ENCODE assay signal across 17 mouse cellular contexts in the genomic region with DNA sequence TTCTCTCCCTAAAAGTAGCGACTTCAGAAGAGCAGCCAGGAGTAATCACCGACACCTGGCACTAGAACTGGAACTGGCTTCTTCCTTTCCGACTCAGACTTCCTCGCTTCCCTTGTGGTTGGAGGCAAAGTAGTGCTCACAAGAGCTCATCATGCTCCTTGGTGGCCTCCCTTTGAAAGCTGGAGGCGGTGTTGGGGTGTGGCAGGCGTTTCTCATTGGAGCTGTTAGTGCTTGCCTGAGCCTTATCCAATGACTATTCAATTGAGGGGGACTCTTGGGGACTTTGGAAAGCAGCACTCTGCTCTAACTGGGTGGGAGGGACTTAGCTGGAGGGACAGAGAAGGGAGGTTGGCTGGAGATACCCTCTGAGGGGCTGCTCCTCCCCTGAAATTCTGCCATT. TPM values are rescaled to one million over a fixed set of nuclear protein-coding genes. Genes with fewer than 3 reads are reported as not detected.
DNase-seq lines count a peak whose midpoint lies in the region; ATAC-seq and TF ChIP-seq lines count a peak whose summit lies in the region.
"Had no signal": no experiment of that assay in that cellular context is flagged by ENCODE, and none has a peak within 500 bp of the region (broad histone marks: within the 10 kb centered on the region; RNA-seq: fewer than 3 reads in every experiment).

No protein-coding gene starts in this region.

- H3K27ac ChIP-seq in hindbrain, embryonic 10.5 days = 0 out of 2 replicates have a peak overlapping the region, but pooled peaks have one; percentile 16
- H3K27ac ChIP-seq in hindbrain, postnatal 0 days = no peak overlapping the region
- peak overlapping the region; percentile 83 for H3K27ac ChIP-seq in intestine, postnatal 0 days (ENCODE audit: low read depth, low read length)
- H3K27ac ChIP-seq: embryonic facial prominence, embryonic 12.5 days; limb, embryonic 13.5 days; macrophage had no signal

- H3K36me3 ChIP-seq in hindbrain, embryonic 10.5 days = no peaks in the 10 kb centered on the region
- no peaks in the 10 kb centered on the region for H3K36me3 ChIP-seq in hindbrain, postnatal 0 days (ENCODE audit: insufficient read depth, low read length)
- no peaks in the 10 kb centered on the region for H3K36me3 ChIP-seq in intestine, postnatal 0 days (ENCODE audit: control insufficient read depth, insufficient read depth)
- H3K36me3 ChIP-seq: embryonic facial prominence, embryonic 12.5 days; forebrain, embryonic 10.5 days; limb, embryonic 13.5 days had no signal

- H3K4me1 ChIP-seq in hindbrain, embryonic 10.5 days (replicated peaks) = peaks cover 10% of the 10 kb centered on the region; the same call in 1 of the 2 replicates
- no peaks in the 10 kb centered on the region for H3K4me1 ChIP-seq in hindbrain, postnatal 0 days (ENCODE audit: insufficient read depth, low read length)
- 0 out of 2 replicates have a peak, but pooled peaks cover 8% of the 10 kb centered on the region for H3K4me1 ChIP-seq in intestine, postnatal 0 days (replicated peaks; ENCODE audit: control insufficient read depth, insufficient read depth, low read length)
- H3K4me1 ChIP-seq: embryonic facial prominence, embryonic 12.5 days had no signal

- H3K4me3 ChIP-seq in hindbrain, embryonic 10.5 days = no peak overlapping the region
- H3K4me3 ChIP-seq in hindbrain, postnatal 0 days (ENCODE audit: low read length) = no peak overlapping the region
- no peak overlapping the region for H3K4me3 ChIP-seq in intestine, postnatal 0 days (ENCODE audit: low read depth, low read length)
- H3K4me3 ChIP-seq: embryonic facial prominence, embryonic 12.5 days; forebrain, embryonic 10.5 days; limb, embryonic 13.5 days had no signal

- 51% methylated on average over 6 of the region's 6 CpGs for whole genome bisulfite sequencing in hindbrain, embryonic 10.5 days
- 60% methylated on average over 6 of the region's 6 CpGs for WGBS in hindbrain, postnatal 0 days
- 25% methylated on average over 6 of the region's 6 CpGs for WGBS in intestine, postnatal 0 days

- intact Hi-C loops in left cerebral cortex, postnatal 4 days (cut with DNase I) = no loop called here

- no peak overlapping the region for H3K4me2 ChIP-seq in hindbrain, postnatal 0 days (ENCODE audit: low read depth, low read length)
- no peak overlapping the region for H3K4me2 ChIP-seq in intestine, postnatal 0 days (replicated peaks; ENCODE audit: low read depth)
- H3K4me2 ChIP-seq: embryonic facial prominence, embryonic 12.5 days; limb, embryonic 13.5 days had no signal

- no peaks in the 10 kb centered on the region for H3K9me3 ChIP-seq in hindbrain, embryonic 10.5 days
- H3K9me3 ChIP-seq in hindbrain, postnatal 0 days (ENCODE audit: low read length) = no peaks in the 10 kb centered on the region
- no peaks in the 10 kb centered on the region for H3K9me3 ChIP-seq in intestine, postnatal 0 days (ENCODE audit: control insufficient read depth)
- H3K9me3 ChIP-seq: embryonic facial prominence, embryonic 12.5 days; forebrain, embryonic 10.5 days had no signal

- no peak for DNase-seq in hindbrain, embryonic 10.5 days (ENCODE audit: low spot score)
- DNase-seq in hindbrain, postnatal 0 days (ENCODE audit: low spot score) = no peak
- DNase-seq in MEL-GATA-1-ER (ENCODE audit: extremely low read depth, low read depth) = peak; percentile 15
- DNase-seq in adrenal gland, postnatal 4 days (ENCODE audit: low spot score in 2 of 2) = no peak
- no peak for DNase-seq in left cerebral cortex, postnatal 4 days
- DNase-seq in ovary, postnatal 36 days (ENCODE audit: low spot score) = no peak
- DNase-seq: cerebellum, adult 18-20 months; heart, postnatal 36 days; kidney, adult 11 months; thymus, adult 18-20 months had no signal

- H3K27me3 ChIP-seq in hindbrain, embryonic 10.5 days (ENCODE audit: insufficient read depth, poor library complexity, severe bottlenecking) = no peaks in the 10 kb centered on the region; the same call in 1 of the 2 replicates
- H3K27me3 ChIP-seq in hindbrain, postnatal 0 days (ENCODE audit: insufficient read depth, low read length) = no peaks in the 10 kb centered on the region
- no peaks in the 10 kb centered on the region for H3K27me3 ChIP-seq in intestine, postnatal 0 days (replicated peaks; ENCODE audit: control insufficient read depth, insufficient read depth, low read length)
- H3K27me3 ChIP-seq: embryonic facial prominence, embryonic 12.5 days; limb, embryonic 13.5 days had no signal

- H3K9ac ChIP-seq in hindbrain, postnatal 0 days (replicated peaks; ENCODE audit: low read length) = no peak overlapping the region
- H3K9ac ChIP-seq in intestine, postnatal 0 days (ENCODE audit: low read depth, low read length) = no peak overlapping the region
- H3K9ac ChIP-seq: embryonic facial prominence, embryonic 12.5 days; limb, embryonic 13.5 days had no signal

- ATAC-seq in hindbrain, postnatal 0 days = no peak
- ATAC-seq in intestine, postnatal 0 days = peak; percentile 74
- peak; percentile 65 for ATAC-seq in megakaryocyte-erythroid progenitor cell, adult 5-6 weeks (replicated peaks; ENCODE audit: low FRiP score, low TSS enrichment, poor library complexity, severe bottlenecking)
- ATAC-seq: midbrain, embryonic 16.5 days had no signal

- no peak for TF ChIP-seq CTCF in hindbrain, postnatal 0 days (IDR thresholded peaks at IDR 0.05; ENCODE audit: low read depth)
- TF ChIP-seq CTCF in intestine, postnatal 0 days (IDR thresholded peaks at IDR 0.05; ENCODE audit: low read depth) = 0 out of 2 replicates have a peak, but pooled peaks have one; percentile 12

RNA-seq across cellular contexts. Expression of a gene that starts 9.1 kb away (rescaled TPM):
- polyA plus RNA-seq in hindbrain, embryonic 10.5 days (2016; fragmentation: Nextera tagmentation; extraction: Ambion mirVana) = 58.6 and 61.0 TPM in 2 replicates
- total RNA-seq in hindbrain, postnatal 0 days (2014; rRNA removed) = 3.9 and 4.0 TPM in 2 replicates
- 37.3 and 71.6 TPM in 2 replicates for polyA plus RNA-seq in hindbrain, postnatal 0 days (2015; fragmentation: Nextera tagmentation; extraction: Ambion mirVana)
- polyA plus RNA-seq in intestine, postnatal 0 days (2015; fragmentation: Nextera tagmentation; extraction: Ambion mirVana) = 32.4 and 37.4 TPM in 2 replicates
- total RNA-seq in megakaryocyte-erythroid progenitor cell, adult 5-6 weeks (2014; fragmentation: Nextera tagmentation) = 4.6 and 6.4 TPM in 2 replicates
- 0.27 and 1.9 TPM in 2 replicates for total RNA-seq in megakaryocyte-erythroid progenitor cell, adult 5-6 weeks (2017)
- 10 to 100 TPM; 42.6 to 42.7 TPM for total RNA-seq in adrenal gland, postnatal 4 days (2021)
- total RNA-seq in left cerebral cortex, postnatal 4 days (2021) = 10 to 100 TPM in 1 of 2 experiments, 1 to 10 TPM in 1; 9.6 to 11.9 TPM
